Mouse (Mus musculus) kidney, embryonic 15.5 days (tissue): Measurements from ENCODE around the gene Trmo. TPM values are rescaled to one million over a fixed set of nuclear protein-coding genes. Genes with fewer than 3 reads are reported as not detected.

Experiments used
- ATAC-seq: fragments of 200-750 bp; cut with Nextera tagmentation; replicated peaks from 2 replicates; pipeline ENCODE4 v1.8.0; 2017; ENCODE audit warnings: moderate TSS enrichment; ENCODE audit not compliant: low FRiP score
- H3K27ac ChIP-seq: fragments of 300-500 bp; sonication (generic); 2 replicates; pipeline ENCODE4 v1.5.1; 2015; ENCODE audit warnings: mild to moderate bottlenecking, inconsistent platforms
- H3K27me3 ChIP-seq: fragments of 300-500 bp; sonication (generic); 2 replicates; pipeline ENCODE4 v1.6.1; 2015; ENCODE audit warnings: inconsistent platforms
- H3K36me3 ChIP-seq: fragments of 300-500 bp; sonication (generic); 2 replicates; pipeline ENCODE4 v1.6.1; 2015; ENCODE audit warnings: inconsistent platforms
- H3K4me1 ChIP-seq: fragments of 300-500 bp; sonication (generic); 2 replicates; pipeline ENCODE4 v1.6.1; 2015; ENCODE audit warnings: inconsistent platforms
- H3K4me2 ChIP-seq: fragments of 300-500 bp; sonication (generic); 2 replicates; pipeline ENCODE4 v1.6.1; 2015; ENCODE audit warnings: moderate library complexity, mild to moderate bottlenecking, inconsistent platforms
- H3K4me3 ChIP-seq: fragments of 300-500 bp; sonication (generic); replicated peaks from 2 replicates; pipeline ENCODE4 v1.5.1; 2015; ENCODE audit warnings: mild to moderate bottlenecking, inconsistent platforms
- H3K9ac ChIP-seq: fragments of 300-500 bp; sonication (generic); 2 replicates; pipeline ENCODE4 v1.6.1; 2015; ENCODE audit warnings: mild to moderate bottlenecking, inconsistent platforms
- H3K9me3 ChIP-seq: fragments of 300-500 bp; sonication (generic); replicated peaks from 2 replicates; pipeline ENCODE4 v1.6.1; 2016; ENCODE audit warnings: inconsistent platforms
- WGBS: fragments of 180-500 bp; shearing (Covaris S2); methylation state at CpG from one replicate; pipeline ENCODE4 v1.1.7; 2015; ENCODE audit warnings: mixed read lengths; 5-methylcytosine and 5-hydroxymethylcytosine counted together
- polyA plus RNA-seq: library from polyadenylated mRNA; unstranded; fragments of >200 nt; fragmentation: Nextera tagmentation; extraction: Ambion mirVana; gene quantifications from 2 replicates; pipeline ENCODE4 v1.2.1, GENCODE M21; 2015

The Trmo gene
- polyA plus RNA-seq: 9.7 and 11.1 TPM in 2 replicates

GRCm38 (mm10) chr4:46389013-46389611 is at the start of gene Trmo:
Gene Trmo (minus strand): TSS chr4:46389437.
- peak within 1 kb of the TSS; percentile 73 for H3K9ac ChIP-seq
- WGBS: under 1% methylated on average over 56 of the region's 56 CpGs
- H3K36me3 ChIP-seq: peaks cover 31% of the 10 kb centered on the region
- H3K9me3 ChIP-seq: no peaks in the 10 kb centered on the region
- ATAC-seq: peak; percentile 95
- H3K4me2 ChIP-seq: peak within 1 kb of the TSS; percentile 74
- peak within 1 kb of the TSS; percentile 96 for H3K27ac ChIP-seq
- H3K4me3 ChIP-seq: peak within 1 kb of the TSS; percentile 64
- no peaks in the 10 kb centered on the region for H3K27me3 ChIP-seq
- 0 out of 2 replicates have a peak, but pooled peaks cover 4% of the 10 kb centered on the region for H3K4me1 ChIP-seq

GRCm38 (mm10) chr4:46432339-46433036 is 43.3 kb upstream of the Trmo start:
- H3K4me2 ChIP-seq: no peak overlapping the region
- no peak overlapping the region for H3K4me3 ChIP-seq
- no peaks in the 10 kb centered on the region for H3K36me3 ChIP-seq
- no peak overlapping the region for H3K27ac ChIP-seq
- peak; percentile 81 for ATAC-seq
- no peak overlapping the region for H3K9ac ChIP-seq
- H3K9me3 ChIP-seq: no peaks in the 10 kb centered on the region
- WGBS: 82% methylated on average over 12 of the region's 12 CpGs
- no peaks in the 10 kb centered on the region for H3K27me3 ChIP-seq
- H3K4me1 ChIP-seq: no peaks in the 10 kb centered on the region

- WGBS: 70% methylated on average over 10 of the region's 10 CpGs
- ATAC-seq: no peak
These were observed 39.8 kb upstream of the Trmo start for GRCm38 (mm10) chr4:46428903-46429499.

GRCm38 (mm10) chr4:46422625-46423024 is 33.4 kb upstream of the Trmo start:
- 62% methylated on average over 8 of the region's 8 CpGs for WGBS
- ATAC-seq: no peak
- H3K9me3 ChIP-seq: no peaks in the 10 kb centered on the region

More at GRCm38 (mm10) chr4:46428903-46429499, 39.8 kb upstream of the Trmo start:
- Histone ChIP-seq H3K9ac (no peak overlapping the region), H3K27me3 (no peaks in the 10 kb centered on the region), H3K9me3 (no peaks in the 10 kb centered on the region), H3K4me3 (no peak overlapping the region), H3K4me1 (no peaks in the 10 kb centered on the region), H3K36me3 (no peaks in the 10 kb centered on the region), H3K4me2 (no peak overlapping the region), H3K27ac (no peak overlapping the region)

GRCm38 (mm10) chr4:46418851-46419250 is 29.6 kb upstream of the Trmo start:
- Histone ChIP-seq H3K27me3 (no peaks in the 10 kb centered on the region), H3K9ac (no peak overlapping the region), H3K4me3 (no peak overlapping the region), H3K4me1 (no peaks in the 10 kb centered on the region), H3K4me2 (no peak overlapping the region), H3K27ac (no peak overlapping the region), H3K36me3 (no peaks in the 10 kb centered on the region), H3K9me3 (no peaks in the 10 kb centered on the region)
- 86% methylated on average over 9 of the region's 9 CpGs for WGBS
- no peak for ATAC-seq

More at GRCm38 (mm10) chr4:46422625-46423024, 33.4 kb upstream of the Trmo start:
- Histone ChIP-seq H3K36me3 (no peaks in the 10 kb centered on the region), H3K4me1 (no peaks in the 10 kb centered on the region), H3K27ac (no peak overlapping the region), H3K4me3 (no peak overlapping the region), H3K9ac (no peak overlapping the region), H3K4me2 (no peak overlapping the region), H3K27me3 (no peaks in the 10 kb centered on the region)

- WGBS: 60% methylated on average over 3 of the region's 3 CpGs
These were observed 28.3 kb upstream of the Trmo start for GRCm38 (mm10) chr4:46417491-46417890.

GRCm38 (mm10) chr4:46413406-46413805 is 24.2 kb upstream of the Trmo start, which contains the start of gene Hemgn:
Gene Hemgn (minus strand): TSS chr4:46413506.
- WGBS: 74% methylated on average over 7 of the region's 7 CpGs

More at GRCm38 (mm10) chr4:46417491-46417890, 28.3 kb upstream of the Trmo start:
- Histone ChIP-seq H3K9ac (no peak overlapping the region), H3K4me3 (no peak overlapping the region), H3K27ac (no peak overlapping the region), H3K9me3 (no peaks in the 10 kb centered on the region), H3K4me2 (no peak overlapping the region), H3K36me3 (no peaks in the 10 kb centered on the region), H3K27me3 (no peaks in the 10 kb centered on the region), H3K4me1 (no peaks in the 10 kb centered on the region)
- no peak; the same call in 1 of the 2 replicates for ATAC-seq

GRCm38 (mm10) chr4:46412113-46412512 is 22.9 kb upstream of the Trmo start:
- 67% methylated on average over 1 of the region's 1 CpGs for WGBS
- Histone ChIP-seq H3K4me1 (no peaks in the 10 kb centered on the region), H3K27ac (no peak overlapping the region), H3K36me3 (no peaks in the 10 kb centered on the region), H3K4me2 (no peak overlapping the region), H3K9ac (no peak overlapping the region), H3K9me3 (no peaks in the 10 kb centered on the region), H3K4me3 (no peak overlapping the region), H3K27me3 (no peaks in the 10 kb centered on the region)
- no peak for ATAC-seq

More at GRCm38 (mm10) chr4:46413406-46413805, 24.2 kb upstream of the Trmo start, which contains the start of gene Hemgn:
- no peak within 1 kb of the TSS for H3K27ac ChIP-seq
- no peak within 1 kb of the TSS for H3K4me3 ChIP-seq
- H3K4me2 ChIP-seq: no peak within 1 kb of the TSS
- no peak for ATAC-seq
- no peaks in the 10 kb centered on the region for H3K27me3 ChIP-seq
- no peaks in the 10 kb centered on the region for H3K36me3 ChIP-seq
- H3K9ac ChIP-seq: no peak within 1 kb of the TSS
- no peaks in the 10 kb centered on the region for H3K9me3 ChIP-seq
- no peaks in the 10 kb centered on the region for H3K4me1 ChIP-seq

- Histone ChIP-seq H3K4me1 (no peaks in the 10 kb centered on the region), H3K36me3 (no peaks in the 10 kb centered on the region), H3K9ac (no peak overlapping the region), H3K4me2 (no peak overlapping the region), H3K27ac (no peak overlapping the region), H3K9me3 (no peaks in the 10 kb centered on the region), H3K27me3 (no peaks in the 10 kb centered on the region), H3K4me3 (no peak overlapping the region)
- 84% methylated on average over 6 of the region's 6 CpGs for WGBS
- ATAC-seq: no peak
These were observed 22.3 kb upstream of the Trmo start for GRCm38 (mm10) chr4:46411489-46411888.

- 88% methylated on average over 5 of the region's 5 CpGs for WGBS
These were observed 21.4 kb upstream of the Trmo start for GRCm38 (mm10) chr4:46410677-46411076.

GRCm38 (mm10) chr4:46406966-46407703 is 17.9 kb upstream of the Trmo start:
- 91% methylated on average over 8 of the region's 8 CpGs for WGBS
- no peaks in the 10 kb centered on the region for H3K9me3 ChIP-seq
- no peaks in the 10 kb centered on the region for H3K4me1 ChIP-seq
- no peak overlapping the region for H3K9ac ChIP-seq
- no peak overlapping the region for H3K27ac ChIP-seq
- H3K4me3 ChIP-seq: no peak overlapping the region
- no peaks in the 10 kb centered on the region for H3K36me3 ChIP-seq
- H3K27me3 ChIP-seq: 0 out of 2 replicates have a peak, but pooled peaks cover 2% of the 10 kb centered on the region
- peak; percentile 74; the same call in 1 of the 2 replicates for ATAC-seq
- no peak overlapping the region for H3K4me2 ChIP-seq

More at GRCm38 (mm10) chr4:46410677-46411076, 21.4 kb upstream of the Trmo start:
- Histone ChIP-seq H3K36me3 (no peaks in the 10 kb centered on the region), H3K9ac (no peak overlapping the region), H3K4me3 (no peak overlapping the region), H3K4me2 (no peak overlapping the region), H3K4me1 (no peaks in the 10 kb centered on the region), H3K9me3 (no peaks in the 10 kb centered on the region), H3K27ac (no peak overlapping the region), H3K27me3 (no peaks in the 10 kb centered on the region)
- no peak for ATAC-seq
